Mouse (Mus musculus) embryonic stem cell, embryonic (primary cell): Measurements from ENCODE around the gene 4933405L10Rik.

Source experiments
- CTCF ChIA-PET, 4 experiments: fragments of 300-600 bp in 2 of 4; fragments of 350-600 bp in 2 of 4; sonication (Branson Sonifier 250); formaldehyde crosslinking; loops; one replicate each; lab custom pipeline; 2022; ENCODE audit warnings: inconsistent platforms in 2 of 4; lab: Charles Lee
- POLR2A ChIA-PET, 4 experiments: fragments of 300-600 bp in 2 of 4; fragments of 350-600 bp in 2 of 4; sonication (Branson Sonifier 250); formaldehyde crosslinking; loops; one replicate each; lab custom pipeline; 2022; ENCODE audit warnings: antibody characterized with exemption in 4 of 4, inconsistent platforms in 1 of 4; lab: Charles Lee

The 4933405L10Rik gene

GRCm38 (mm10) chr8:105694051-105694799 lies 13.2 kb upstream of the 4933405L10Rik start:
- CTCF ChIA-PET, result interaction anchor here in 3 of 4 experiments (0.5 to 1.9 kb wide), 8 partner anchors 20 to 220 kb away, joined by 3 to 6 read pairs (median 3); partner anchors contain the start of genes Agrp (in 1 of the 3), Ctcf (in 1 of the 3) and Ripor1 (in 1 of the 3)
- POLR2A ChIA-PET, result interaction anchor here in 3 of 4 experiments (0.5 to 2.9 kb wide), 14 partner anchors 10 to 133 kb away, joined by 3 to 10 read pairs (median 3); partner anchors contain the start of genes Ranbp10 (in 2 of the 3), 4933405L10Rik (in 1 of the 3), Agrp (in 1 of the 3) and Ctcf (in 1 of the 3)

- ChIA-PET POLR2A (interaction anchor here in 2 of 4 experiments (0.5 to 1.6 kb wide), 4 partner anchors 14 to 205 kb away, joined by 3 to 6 read pairs (median 4); no protein-coding TSS in a partner anchor), CTCF (interaction anchor here in 2 of 4 experiments (0.6 to 1.6 kb wide), 3 partner anchors 21 to 90 kb away, joined by 3 to 8 read pairs (median 4); partner anchors contain the start of gene Ripor1 (in 1 of the 2))
Observed at GRCm38 (mm10) chr8:105695080-105695780, 12.2 kb upstream of the 4933405L10Rik start.

GRCm38 (mm10) chr8:105697196-105697780 lies 10.2 kb upstream of the 4933405L10Rik start:
- ChIA-PET CTCF (interaction anchor here in 1 of 4 experiments (1.4 kb wide), 1 partner anchor 233 kb away, joined by 3 read pairs; no protein-coding TSS in a partner anchor), POLR2A (interaction anchor here in 3 of 4 experiments (1.0 to 5.7 kb wide), 3 partner anchors 9 to 11 kb away, joined by 6 to 58 read pairs (median 45); partner anchors contain the start of gene Carmil2 (in 2 of the 3))

- ChIA-PET CTCF (interaction anchor here in 2 of 4 experiments (0.7 to 1.0 kb wide), 2 partner anchors 102 to 166 kb away, joined by 3 to 4 read pairs; no protein-coding TSS in a partner anchor), POLR2A (interaction anchor here in 3 of 4 experiments (0.6 to 5.7 kb wide), 9 partner anchors 9 to 157 kb away, joined by 3 to 58 read pairs (median 3); partner anchors contain the start of genes Carmil2 (in 2 of the 3) and Agrp (in 1 of the 3))
Observed at GRCm38 (mm10) chr8:105698734-105699133, 8.7 kb upstream of the 4933405L10Rik start.

- CTCF ChIA-PET, result interaction anchor here in 3 of 4 experiments (0.7 to 1.6 kb wide), 8 partner anchors 13 to 230 kb away, joined by 3 to 5 read pairs (median 4); partner anchors contain the start of gene Tppp3 (in 1 of the 3)
- POLR2A ChIA-PET, result interaction anchor here in 3 of 4 experiments (0.7 to 5.7 kb wide), 32 partner anchors 10 to 352 kb away, joined by 3 to 58 read pairs (median 5); partner anchors contain the start of genes Carmil2 (in 3 of the 3), Agrp (in 2 of the 3), Ctcf (in 2 of the 3) and Ranbp10 (in 2 of the 3)
Observed at GRCm38 (mm10) chr8:105699488-105700215, 7.8 kb upstream of the 4933405L10Rik start.

GRCm38 (mm10) chr8:105700566-105700965 lies 6.9 kb upstream of the 4933405L10Rik start:
- CTCF ChIA-PET, result interaction anchor here in 3 of 4 experiments (0.7 to 1.6 kb wide), 13 partner anchors 14 to 230 kb away, joined by 3 to 7 read pairs (median 3); partner anchors contain the start of gene Tppp3 (in 1 of the 3)
- POLR2A ChIA-PET, result interaction anchor here in 3 of 4 experiments (0.6 to 5.7 kb wide), 43 partner anchors 8 to 357 kb away, joined by 3 to 58 read pairs (median 4); partner anchors contain the start of genes Carmil2 (in 3 of the 3), Agrp (in 2 of the 3), Ctcf (in 2 of the 3) and Pskh1 (in 2 of the 3)

GRCm38 (mm10) chr8:105700966-105701824 lies 6.3 kb upstream of the 4933405L10Rik start, which contains the start of the genes Acd and Pard6a:
TSS of gene Acd (minus strand) at chr8:105701102.
TSS of gene Pard6a (plus strand) at chr8:105701148.
- ChIA-PET CTCF (interaction anchor here in 3 of 4 experiments (0.5 to 1.6 kb wide), 12 partner anchors 13 to 263 kb away, joined by 3 to 7 read pairs (median 4); partner anchors contain the start of gene Tppp3 (in 1 of the 3)), POLR2A (interaction anchor here (0.6 to 5.7 kb wide), 43 partner anchors 8 to 356 kb away, joined by 3 to 58 read pairs (median 4); partner anchors contain the start of genes Carmil2 (in 3 of the 4), Agrp (in 2 of the 4), Ctcf (in 2 of the 4) and Gfod2 (in 2 of the 4))

GRCm38 (mm10) chr8:105702001-105702401 lies 5.5 kb upstream of the 4933405L10Rik start:
- ChIA-PET POLR2A (interaction anchor here in 3 of 4 experiments (0.5 to 5.3 kb wide), 6 partner anchors 15 to 264 kb away, joined by 3 to 45 read pairs (median 4); partner anchors contain the start of genes Atp6v0d1 (in 1 of the 3), Carmil2 (in 1 of the 3) and Slc12a4 (in 1 of the 3)), CTCF (interaction anchor here in 2 of 4 experiments (0.6 kb wide), 2 partner anchors 14 to 147 kb away, joined by 3 to 6 read pairs; no protein-coding TSS in a partner anchor)

GRCm38 (mm10) chr8:105702731-105703415 lies 4.6 kb upstream of the 4933405L10Rik start:
- ChIA-PET CTCF (interaction anchor here in 2 of 4 experiments (0.5 to 2.0 kb wide), 2 partner anchors 11 to 18 kb away, joined by 3 to 6 read pairs; no protein-coding TSS in a partner anchor), POLR2A (interaction anchor here in 2 of 4 experiments (0.5 to 5.3 kb wide), 7 partner anchors 10 to 127 kb away, joined by 3 to 45 read pairs (median 5); partner anchors contain the start of genes Carmil2 (in 1 of the 2) and Ranbp10 (in 1 of the 2))

GRCm38 (mm10) chr8:105704146-105704812 lies 3.2 kb upstream of the 4933405L10Rik start:
- CTCF ChIA-PET, result interaction anchor here (0.5 to 2.0 kb wide), 8 partner anchors 10 to 494 kb away, joined by 3 to 12 read pairs (median 4); no protein-coding TSS in a partner anchor
- POLR2A ChIA-PET, result interaction anchor here in 3 of 4 experiments (0.5 to 2.4 kb wide), 16 partner anchors 10 to 1364 kb away, joined by 3 to 10 read pairs (median 4); partner anchors contain the start of genes Ranbp10 (in 2 of the 3), Pskh1 (in 1 of the 3), Tppp3 (in 1 of the 3) and Tsnaxip1 (in 1 of the 3)

GRCm38 (mm10) chr8:105704955-105705354 lies 2.5 kb upstream of the 4933405L10Rik start:
- POLR2A ChIA-PET, result interaction anchor here in 3 of 4 experiments (0.5 to 2.4 kb wide), 14 partner anchors 12 to 1557 kb away, joined by 3 to 10 read pairs (median 4); partner anchors contain the start of genes Carmil2 (in 1 of the 3), Pskh1 (in 1 of the 3), Ranbp10 (in 1 of the 3) and Tppp3 (in 1 of the 3)
- CTCF ChIA-PET, result interaction anchor here in 3 of 4 experiments (0.6 to 2.0 kb wide), 6 partner anchors 9 to 494 kb away, joined by 3 to 12 read pairs (median 4); no protein-coding TSS in a partner anchor

- ChIA-PET CTCF (interaction anchor here in 1 of 4 experiments (0.6 kb wide), 1 partner anchor 281 kb away, joined by 3 read pairs; no protein-coding TSS in a partner anchor), POLR2A (interaction anchor here in 1 of 4 experiments (0.8 to 1.1 kb wide), 2 partner anchors 19 to 48 kb away, joined by 5 to 6 read pairs; no protein-coding TSS in a partner anchor)
Observed at GRCm38 (mm10) chr8:105706426-105706825, 1.0 kb upstream of the 4933405L10Rik start.

- POLR2A ChIA-PET, result interaction anchor here in 3 of 4 experiments (0.8 to 1.9 kb wide), 14 partner anchors 8 to 346 kb away, joined by 3 to 9 read pairs (median 4); partner anchors contain the start of genes Acd (in 1 of the 3), Ctcf (in 1 of the 3), Gfod2 (in 1 of the 3) and Nutf2 (in 1 of the 3)
- CTCF ChIA-PET, result interaction anchor here in 2 of 4 experiments (0.5 to 1.5 kb wide), 4 partner anchors 23 to 147 kb away, joined by 3 to 10 read pairs (median 4); no protein-coding TSS in a partner anchor
Observed at GRCm38 (mm10) chr8:105708675-105709074, 1.2 kb downstream of the 4933405L10Rik start.
